Mouse (Mus musculus) forebrain, embryonic 10.5 days (tissue): ENCODE data around the gene Stat6. TPM values are rescaled to one million over a fixed set of nuclear protein-coding genes. Genes with fewer than 3 reads are reported as not detected.
A peak's percentile ranks its signal among the peaks of the same experiment; 100 is the strongest.

Experiments used
- DNase-seq: peaks from one replicate; pipeline ENCODE4 v3.0.0-alpha.2; 2017; ENCODE audit warnings: low spot score; ENCODE audit errors: extremely low spot score
- H3K27ac ChIP-seq: fragments of 300-500 bp; sonication (generic); 2 replicates; pipeline ENCODE4 v1.5.1; 2016; ENCODE audit warnings: mild to moderate bottlenecking
- H3K27me3 ChIP-seq: fragments of 300-500 bp; sonication (generic); 2 replicates; pipeline ENCODE4 v1.6.1; 2016; ENCODE audit warnings: mild to moderate bottlenecking; ENCODE audit not compliant: poor library complexity, severe bottlenecking
- H3K36me3 ChIP-seq: fragments of 300-500 bp; sonication (generic); replicated peaks from 2 replicates; pipeline ENCODE4 v1.6.1; 2016; ENCODE audit warnings: mild to moderate bottlenecking, moderate library complexity
- H3K4me1 ChIP-seq: fragments of 300-500 bp; sonication (generic); 2 replicates; pipeline ENCODE4 v1.6.1; 2016
- H3K4me3 ChIP-seq: fragments of 300-500 bp; sonication (generic); 2 replicates; pipeline ENCODE4 v1.5.1; 2016; ENCODE audit warnings: mild to moderate bottlenecking, moderate library complexity
- H3K9me3 ChIP-seq: fragments of 300-500 bp; sonication (generic); 2 replicates; pipeline ENCODE4 v1.6.1; 2016; ENCODE audit warnings: mild to moderate bottlenecking, moderate library complexity
- WGBS: fragments of 180-500 bp; shearing (Covaris S2); methylation state at CpG from one replicate; pipeline ENCODE4 v1.1.7; 2016; 5-methylcytosine and 5-hydroxymethylcytosine counted together
- polyA plus RNA-seq: library from polyadenylated mRNA; unstranded; fragments of >200 nt; fragmentation: Nextera tagmentation; extraction: Ambion mirVana; gene quantifications from 2 replicates; pipeline ENCODE4 v1.2.1, GENCODE M21; 2016

Gene Stat6
- polyA plus RNA-seq, 1 experiment from 2014 or later: 7.3 TPM

- H3K4me1 ChIP-seq: peaks cover 77% of the 10 kb centered on the region
- peaks cover 99% of the 10 kb centered on the region for H3K27me3 ChIP-seq
- no peaks in the 10 kb centered on the region for H3K9me3 ChIP-seq
- H3K36me3 ChIP-seq: peaks cover 28% of the 10 kb centered on the region
- peak overlapping the region; percentile 38 for H3K4me3 ChIP-seq
- peak overlapping the region; percentile 4; the same call in 1 of the 2 replicates for H3K27ac ChIP-seq
- no peak for DNase-seq
- 4% methylated on average over 16 of the region's 16 CpGs for WGBS
Observed at GRCm38 (mm10) chr10:127661915-127662663, 19.3 kb downstream of the Stat6 start.

DNA sequence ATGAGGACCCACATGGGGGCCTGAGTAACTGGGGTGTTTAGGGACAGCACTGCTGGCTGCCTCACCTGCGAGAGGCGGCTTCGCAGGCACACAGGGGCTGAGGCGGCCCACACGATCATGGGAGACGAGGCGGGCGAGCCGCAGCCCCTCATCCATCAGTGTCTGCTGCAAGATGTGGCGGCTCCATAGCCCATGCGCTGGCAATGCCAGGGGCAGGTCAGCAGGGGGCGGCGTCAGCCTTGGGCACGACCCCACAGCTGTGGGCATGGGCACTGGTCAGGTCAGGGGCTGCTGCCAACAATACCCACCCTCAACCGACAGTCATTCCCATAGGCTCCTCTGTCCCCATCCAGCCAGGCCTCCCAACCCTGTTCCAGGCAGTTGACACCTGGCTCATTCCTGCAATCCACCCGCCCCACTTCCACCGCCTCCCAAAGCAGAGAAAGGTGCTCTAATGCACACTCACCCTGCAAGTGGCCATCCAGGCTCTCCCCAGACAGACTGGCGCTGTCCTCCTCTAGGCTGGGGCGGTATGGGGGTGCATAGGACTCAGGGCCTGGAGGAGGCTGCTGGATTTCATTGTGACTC is 20.0 kb downstream of the Stat6 start:
- Histone ChIP-seq H3K4me1 (peaks cover 84% of the 10 kb centered on the region), H3K27ac (no peak overlapping the region)

DNA sequence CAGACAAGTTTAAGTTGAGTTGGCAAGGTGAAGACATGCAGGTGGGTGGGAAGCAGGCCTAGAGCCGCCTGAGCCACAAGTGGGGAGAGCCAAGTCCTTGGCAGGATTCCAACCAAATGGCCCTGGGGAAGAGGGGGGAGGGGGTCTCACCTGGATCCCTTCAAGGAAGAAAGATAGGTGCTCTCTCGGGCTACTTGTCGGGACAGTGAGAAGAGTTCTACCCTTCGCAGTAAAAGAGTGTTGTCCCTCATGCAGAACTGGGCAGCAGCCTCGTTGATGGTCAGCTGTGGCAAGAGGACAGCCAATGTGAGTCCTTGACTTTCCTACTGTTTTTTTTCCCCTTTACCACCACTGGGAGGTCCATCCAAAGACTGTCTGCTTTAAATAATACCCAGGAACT is 20.8 kb downstream of the Stat6 start:
- Histone ChIP-seq H3K4me3 (peak overlapping the region; percentile 61; the same call in 1 of the 2 replicates), H3K4me1 (peaks cover 85% of the 10 kb centered on the region), H3K9me3 (no peaks in the 10 kb centered on the region), H3K27ac (no peak overlapping the region), H3K36me3 (peaks cover 28% of the 10 kb centered on the region), H3K27me3 (peaks cover 100% of the 10 kb centered on the region)
- DNase-seq: no peak
- 13% methylated on average over 5 of the region's 5 CpGs for WGBS

More for the DNA sequence above, 20.0 kb downstream of the Stat6 start:
- 14% methylated on average over 19 of the region's 19 CpGs for WGBS
- peak overlapping the region; percentile 38 for H3K4me3 ChIP-seq
- H3K9me3 ChIP-seq: no peaks in the 10 kb centered on the region
- no peak for DNase-seq
- peaks cover 28% of the 10 kb centered on the region for H3K36me3 ChIP-seq
- H3K27me3 ChIP-seq: peaks cover 100% of the 10 kb centered on the region

GRCm38 (mm10) chr10:127664166-127664565 is 21.4 kb downstream of the Stat6 start:
- DNase-seq: no peak
- Histone ChIP-seq H3K4me1 (peaks cover 90% of the 10 kb centered on the region), H3K36me3 (peaks cover 28% of the 10 kb centered on the region), H3K4me3 (peak overlapping the region; percentile 61), H3K27ac (no peak overlapping the region), H3K9me3 (no peaks in the 10 kb centered on the region), H3K27me3 (peaks cover 100% of the 10 kb centered on the region)
- WGBS: 10% methylated on average over 16 of the region's 16 CpGs

GRCm38 (mm10) chr10:127664891-127665290 is 22.1 kb downstream of the Stat6 start:
- no peak for DNase-seq
- 16% methylated on average over 13 of the region's 13 CpGs for WGBS
- peak overlapping the region; percentile 61 for H3K4me3 ChIP-seq
- H3K27ac ChIP-seq: 0 out of 2 replicates have a peak overlapping the region, but pooled peaks have one; percentile 5
- no peaks in the 10 kb centered on the region for H3K9me3 ChIP-seq
- H3K27me3 ChIP-seq: peaks cover 99% of the 10 kb centered on the region
- H3K36me3 ChIP-seq: peaks cover 28% of the 10 kb centered on the region
- peaks cover 90% of the 10 kb centered on the region for H3K4me1 ChIP-seq

DNA sequence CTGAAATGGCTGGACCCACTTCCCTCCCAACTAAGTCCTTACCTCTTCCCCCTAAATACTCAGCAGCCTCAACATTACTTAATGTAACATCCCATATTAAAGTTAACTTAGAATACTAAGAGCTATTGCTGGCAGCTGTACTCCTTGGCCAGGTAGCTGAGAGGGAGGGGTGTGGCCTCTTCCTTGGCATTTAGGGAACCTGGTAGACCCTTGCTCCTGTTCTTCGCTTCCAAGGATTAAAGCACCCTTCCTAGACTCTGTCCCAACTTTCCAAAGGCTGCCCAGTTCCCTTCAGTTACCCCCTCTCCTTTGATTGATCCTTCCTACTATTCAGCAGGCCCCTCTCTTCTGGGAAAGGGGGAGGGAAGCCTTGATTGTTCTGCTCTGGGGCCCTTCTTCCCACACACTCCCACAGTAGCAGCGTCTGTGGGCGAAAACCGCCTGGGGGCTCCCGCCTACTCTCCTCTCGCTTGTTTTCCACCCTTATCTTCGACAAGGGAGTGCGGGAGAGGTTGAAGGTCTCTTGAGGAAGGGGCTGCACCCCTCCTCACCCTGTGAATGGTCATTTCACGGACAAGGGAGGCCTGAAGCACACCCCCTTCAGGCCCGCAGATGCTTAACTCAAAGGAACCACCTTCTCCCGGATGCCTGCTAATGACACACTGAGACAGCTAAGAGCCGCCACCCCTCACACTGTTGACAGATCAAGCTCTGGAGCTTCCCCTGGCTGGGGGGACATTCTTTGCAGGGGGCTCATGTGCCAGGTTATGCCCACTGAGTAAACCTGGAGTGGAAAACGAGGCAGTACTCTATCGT is 22.8 kb downstream of the Stat6 start:
- no peak for DNase-seq
- Histone ChIP-seq H3K27me3 (peaks cover 92% of the 10 kb centered on the region), H3K36me3 (peaks cover 26% of the 10 kb centered on the region), H3K9me3 (no peaks in the 10 kb centered on the region), H3K4me3 (peak overlapping the region; percentile 61), H3K27ac (peak overlapping the region; percentile 89), H3K4me1 (peaks cover 90% of the 10 kb centered on the region)
- WGBS: 2% methylated on average over 14 of the region's 14 CpGs

- DNase-seq: peak; percentile 76
- Histone ChIP-seq H3K27ac (peak within 1 kb of the TSS; percentile 89), H3K4me3 (peak within 1 kb of the TSS; percentile 61), H3K4me1 (peaks cover 79% of the 10 kb centered on the region), H3K27me3 (peaks cover 81% of the 10 kb centered on the region), H3K9me3 (no peaks in the 10 kb centered on the region), H3K36me3 (peaks cover 18% of the 10 kb centered on the region)
- WGBS: under 1% methylated on average over 69 of the region's 73 CpGs
Observed at GRCm38 (mm10) chr10:127666501-127667268, 23.9 kb downstream of the Stat6 start, which contains the start of gene Nemp1. Gene Nemp1 (plus strand): TSS chr10:127666901.

GRCm38 (mm10) chr10:127667269-127668092 is 24.7 kb downstream of the Stat6 start:
- peak overlapping the region; percentile 61 for H3K4me3 ChIP-seq
- peaks cover 71% of the 10 kb centered on the region for H3K4me1 ChIP-seq
- WGBS: 2% methylated on average over 35 of the region's 35 CpGs
- H3K27me3 ChIP-seq: peaks cover 73% of the 10 kb centered on the region
- DNase-seq: peak; percentile 70
- peaks cover 18% of the 10 kb centered on the region for H3K36me3 ChIP-seq
- H3K27ac ChIP-seq: peak overlapping the region; percentile 89
- no peaks in the 10 kb centered on the region for H3K9me3 ChIP-seq

- 2% methylated on average over 40 of the region's 40 CpGs for WGBS
- Histone ChIP-seq H3K36me3 (peaks cover 15% of the 10 kb centered on the region), H3K27me3 (peaks cover 64% of the 10 kb centered on the region), H3K27ac (peak within 1 kb of the TSS; percentile 89), H3K9me3 (no peaks in the 10 kb centered on the region), H3K4me1 (peaks cover 62% of the 10 kb centered on the region), H3K4me3 (peak within 1 kb of the TSS; percentile 61)
- no peak for DNase-seq
Observed at GRCm38 (mm10) chr10:127668093-127669050, 25.6 kb downstream of the Stat6 start, which contains the start of gene Nab2. Gene Nab2 (minus strand): TSS chr10:127668568.

GRCm38 (mm10) chr10:127669170-127669569 is 26.4 kb downstream of the Stat6 start:
- Histone ChIP-seq H3K4me3 (peak overlapping the region; percentile 61; the same call in 1 of the 2 replicates), H3K4me1 (peaks cover 54% of the 10 kb centered on the region), H3K9me3 (no peaks in the 10 kb centered on the region), H3K27me3 (peaks cover 56% of the 10 kb centered on the region), H3K36me3 (peaks cover 7% of the 10 kb centered on the region), H3K27ac (0 out of 2 replicates have a peak overlapping the region, but pooled peaks have one; percentile 89)
- WGBS: 25% methylated on average over 7 of the region's 7 CpGs
- DNase-seq: no peak
